Mouse (Mus musculus): ENCODE measurements at regions not wholly inside any gene's neighbourhood (a gene's known extent, or its start where the extent isn't known, plus 50 kb on each side); places are given as distances from the start of the nearest gene placed in this dataset.

GRCm38 (mm10) chr7:136083571-136084342 is 367.6 kb upstream of the Mki67 start:
- no peak overlapping the region for H3K4me3 ChIP-seq (ENCODE audit: low read depth, low read length)
- H3K4me2 ChIP-seq (ENCODE audit: low read depth, low read length) = no peak overlapping the region
- H3K27me3 ChIP-seq (ENCODE audit: control insufficient read depth, insufficient read depth, low read depth, low read length) = no peaks in the 10 kb centered on the region
- no peak for ATAC-seq (ENCODE audit: low read depth)
- no peaks in the 10 kb centered on the region for H3K36me3 ChIP-seq (ENCODE audit: control insufficient read depth, insufficient read depth)
- WGBS (ENCODE audit: insufficient replicate concordance) = 50% methylated on average over 14 of the region's 14 CpGs
- H3K9ac ChIP-seq (ENCODE audit: low read depth, low read length) = no peak overlapping the region
- no peaks in the 10 kb centered on the region for H3K4me1 ChIP-seq (ENCODE audit: control insufficient read depth, low read depth, low read length)
- H3K9me3 ChIP-seq (replicated peaks; ENCODE audit: control insufficient read depth, low read length) = no peaks in the 10 kb centered on the region
- no peak overlapping the region for H3K27ac ChIP-seq (ENCODE audit: low read length)

DNA sequence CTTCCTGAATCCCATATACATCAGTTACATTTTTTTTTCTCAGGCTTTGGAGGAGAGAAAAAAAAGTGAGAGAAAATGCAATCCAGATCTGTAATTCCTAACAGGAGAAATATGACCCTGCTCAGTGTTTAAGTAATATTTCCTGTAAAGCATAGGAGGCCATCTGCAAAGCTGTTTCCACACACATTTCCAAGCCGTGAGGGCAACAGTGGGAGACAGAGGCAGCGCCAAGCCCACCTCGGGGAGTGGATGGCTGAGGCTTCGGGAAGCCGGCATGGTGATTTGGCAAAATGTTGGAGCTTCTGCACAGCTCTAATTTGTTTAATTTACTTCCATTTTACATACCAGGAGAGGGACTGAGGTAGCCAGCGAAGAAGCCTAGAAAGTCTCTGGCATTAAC is 372.6 kb upstream of the Mki67 start:
- Histone ChIP-seq H3K4me3 (ENCODE audit: low read depth, low read length) (no peak overlapping the region), H3K36me3 (ENCODE audit: control insufficient read depth, insufficient read depth) (no peaks in the 10 kb centered on the region), H3K9me3 (replicated peaks; ENCODE audit: control insufficient read depth, low read length) (no peaks in the 10 kb centered on the region), H3K27ac (ENCODE audit: low read length) (no peak overlapping the region), H3K27me3 (ENCODE audit: control insufficient read depth, insufficient read depth, low read depth, low read length) (no peaks in the 10 kb centered on the region), H3K4me2 (ENCODE audit: low read depth, low read length) (no peak overlapping the region), H3K9ac (ENCODE audit: low read depth, low read length) (no peak overlapping the region), H3K4me1 (ENCODE audit: control insufficient read depth, low read depth, low read length) (no peaks in the 10 kb centered on the region)
- 59% methylated on average over 6 of the region's 6 CpGs for WGBS (ENCODE audit: insufficient replicate concordance)
- no peak for ATAC-seq (ENCODE audit: low read depth)

- WGBS (ENCODE audit: insufficient replicate concordance) = 60% methylated on average over 14 of the region's 14 CpGs
- H3K27me3 ChIP-seq (ENCODE audit: control insufficient read depth, insufficient read depth, low read depth, low read length) = no peaks in the 10 kb centered on the region
- no peak overlapping the region for H3K9ac ChIP-seq (ENCODE audit: low read depth, low read length)
- no peak overlapping the region for H3K27ac ChIP-seq (ENCODE audit: low read length)
- no peak overlapping the region for H3K4me2 ChIP-seq (ENCODE audit: low read depth, low read length)
- no peaks in the 10 kb centered on the region for H3K4me1 ChIP-seq (ENCODE audit: control insufficient read depth, low read depth, low read length)
- no peaks in the 10 kb centered on the region for H3K9me3 ChIP-seq (replicated peaks; ENCODE audit: control insufficient read depth, low read length)
- H3K4me3 ChIP-seq (ENCODE audit: low read depth, low read length) = no peak overlapping the region
- no peak for ATAC-seq (ENCODE audit: low read depth)
- H3K36me3 ChIP-seq (ENCODE audit: control insufficient read depth, insufficient read depth) = no peaks in the 10 kb centered on the region
Measured at GRCm38 (mm10) chr7:136094681-136095360, 378.7 kb upstream of the Mki67 start.

DNA sequence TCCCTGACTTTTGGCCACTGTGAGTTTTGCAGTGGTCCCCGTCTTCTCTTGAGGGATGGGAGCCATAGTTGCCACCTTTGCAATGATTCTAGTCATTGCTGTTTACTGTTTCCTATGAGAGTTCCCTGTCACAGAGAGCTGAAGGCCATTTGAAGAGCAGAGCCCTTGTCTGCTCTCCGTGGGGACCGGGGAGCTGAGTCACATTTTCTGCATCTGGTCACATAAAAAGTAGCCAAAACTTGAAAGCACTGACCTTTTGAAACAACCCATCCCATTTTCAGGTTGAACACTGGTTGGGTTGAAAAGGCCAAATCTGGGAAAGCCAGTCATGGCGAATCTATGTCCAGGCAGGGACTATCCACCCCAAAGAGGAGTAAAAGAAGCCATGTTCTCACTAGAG is 387.9 kb upstream of the Mki67 start:
- H3K36me3 ChIP-seq (ENCODE audit: control insufficient read depth, insufficient read depth) = no peaks in the 10 kb centered on the region
- no peak overlapping the region for H3K4me3 ChIP-seq (ENCODE audit: low read depth, low read length)
- no peaks in the 10 kb centered on the region for H3K4me1 ChIP-seq (ENCODE audit: control insufficient read depth, low read depth, low read length)
- WGBS (ENCODE audit: insufficient replicate concordance) = 63% methylated on average over 4 of the region's 4 CpGs
- no peak overlapping the region for H3K9ac ChIP-seq (ENCODE audit: low read depth, low read length)
- H3K27ac ChIP-seq (ENCODE audit: low read length) = no peak overlapping the region
- no peaks in the 10 kb centered on the region; the same call in 1 of the 2 replicates for H3K9me3 ChIP-seq (replicated peaks; ENCODE audit: control insufficient read depth, low read length)
- H3K4me2 ChIP-seq (ENCODE audit: low read depth, low read length) = no peak overlapping the region
- no peak for ATAC-seq (ENCODE audit: low read depth)
- H3K27me3 ChIP-seq (ENCODE audit: control insufficient read depth, insufficient read depth, low read depth, low read length) = no peaks in the 10 kb centered on the region

- H3K4me3 ChIP-seq (ENCODE audit: low read depth, low read length) = no peak overlapping the region
- H3K27me3 ChIP-seq (ENCODE audit: control insufficient read depth, insufficient read depth, low read depth, low read length) = no peaks in the 10 kb centered on the region
- ATAC-seq (ENCODE audit: low read depth) = peak; percentile 30; the same call in 1 of the 2 replicates
- 28% methylated on average over 6 of the region's 6 CpGs for WGBS (ENCODE audit: insufficient replicate concordance)
- H3K4me2 ChIP-seq (ENCODE audit: low read depth, low read length) = no peak overlapping the region
- H3K9ac ChIP-seq (ENCODE audit: low read depth, low read length) = no peak overlapping the region
- no peaks in the 10 kb centered on the region for H3K4me1 ChIP-seq (ENCODE audit: control insufficient read depth, low read depth, low read length)
- no peak overlapping the region for H3K27ac ChIP-seq (ENCODE audit: low read length)
- no peaks in the 10 kb centered on the region for H3K36me3 ChIP-seq (ENCODE audit: control insufficient read depth, insufficient read depth)
- H3K9me3 ChIP-seq (replicated peaks; ENCODE audit: control insufficient read depth, low read length) = no peaks in the 10 kb centered on the region
Measured at GRCm38 (mm10) chr7:136112163-136112562, 396.0 kb upstream of the Mki67 start.

- H3K4me2 ChIP-seq (ENCODE audit: low read depth, low read length) = no peak overlapping the region
- no peaks in the 10 kb centered on the region for H3K4me1 ChIP-seq (ENCODE audit: control insufficient read depth, low read depth, low read length)
- no peak for ATAC-seq (ENCODE audit: low read depth)
- H3K27me3 ChIP-seq (ENCODE audit: control insufficient read depth, insufficient read depth, low read depth, low read length) = no peaks in the 10 kb centered on the region
- WGBS (ENCODE audit: insufficient replicate concordance) = 30% methylated on average over 7 of the region's 7 CpGs
- H3K9me3 ChIP-seq (replicated peaks; ENCODE audit: control insufficient read depth, low read length) = no peaks in the 10 kb centered on the region
- H3K9ac ChIP-seq (ENCODE audit: low read depth, low read length) = no peak overlapping the region
- no peaks in the 10 kb centered on the region for H3K36me3 ChIP-seq (ENCODE audit: control insufficient read depth, insufficient read depth)
- H3K4me3 ChIP-seq (ENCODE audit: low read depth, low read length) = no peak overlapping the region
- no peak overlapping the region for H3K27ac ChIP-seq (ENCODE audit: low read length)
Measured at GRCm38 (mm10) chr7:136120930-136121329, 404.8 kb upstream of the Mki67 start.

DNA sequence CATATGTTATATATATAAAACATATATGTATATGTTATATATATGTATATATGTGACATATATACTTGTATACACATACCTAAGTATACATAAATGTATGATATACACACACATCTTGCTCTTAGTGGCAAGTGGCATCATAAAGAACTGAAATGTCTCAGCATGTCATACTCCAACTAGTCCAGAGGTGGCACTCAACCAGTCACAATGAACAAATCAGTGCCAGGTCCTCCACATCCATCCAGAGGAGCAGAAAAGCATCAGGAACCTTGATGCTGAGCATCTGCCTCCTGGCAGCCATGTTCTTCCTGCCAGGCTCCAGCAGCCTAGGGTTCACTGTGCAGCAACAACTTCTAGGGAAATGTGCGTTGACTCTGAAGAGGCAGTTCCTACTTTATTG is 405.2 kb upstream of the Mki67 start:
- 53% methylated on average over 1 of the region's 1 CpGs for WGBS (ENCODE audit: insufficient replicate concordance)
- Histone ChIP-seq H3K4me3 (ENCODE audit: low read depth, low read length) (no peak overlapping the region), H3K9me3 (replicated peaks; ENCODE audit: control insufficient read depth, low read length) (no peaks in the 10 kb centered on the region), H3K4me1 (ENCODE audit: control insufficient read depth, low read depth, low read length) (no peaks in the 10 kb centered on the region), H3K27me3 (ENCODE audit: control insufficient read depth, insufficient read depth, low read depth, low read length) (no peaks in the 10 kb centered on the region), H3K9ac (ENCODE audit: low read depth, low read length) (no peak overlapping the region), H3K27ac (ENCODE audit: low read length) (no peak overlapping the region), H3K4me2 (ENCODE audit: low read depth, low read length) (no peak overlapping the region), H3K36me3 (ENCODE audit: control insufficient read depth, insufficient read depth) (no peaks in the 10 kb centered on the region)
- no peak for ATAC-seq (ENCODE audit: low read depth)

- no peaks in the 10 kb centered on the region for H3K9me3 ChIP-seq (replicated peaks; ENCODE audit: control insufficient read depth, low read length)
- H3K36me3 ChIP-seq (ENCODE audit: control insufficient read depth, insufficient read depth) = no peaks in the 10 kb centered on the region
- H3K4me1 ChIP-seq (ENCODE audit: control insufficient read depth, low read depth, low read length) = no peaks in the 10 kb centered on the region
- no peak overlapping the region for H3K4me3 ChIP-seq (ENCODE audit: low read depth, low read length)
- H3K27me3 ChIP-seq (ENCODE audit: control insufficient read depth, insufficient read depth, low read depth, low read length) = no peaks in the 10 kb centered on the region
- H3K27ac ChIP-seq (ENCODE audit: low read length) = no peak overlapping the region
- 52% methylated on average over 2 of the region's 2 CpGs for WGBS (ENCODE audit: insufficient replicate concordance)
- no peak overlapping the region for H3K4me2 ChIP-seq (ENCODE audit: low read depth, low read length)
- H3K9ac ChIP-seq (ENCODE audit: low read depth, low read length) = no peak overlapping the region
- ATAC-seq (ENCODE audit: low read depth) = no peak
Measured at GRCm38 (mm10) chr7:136124786-136125185, 408.6 kb upstream of the Mki67 start.

DNA sequence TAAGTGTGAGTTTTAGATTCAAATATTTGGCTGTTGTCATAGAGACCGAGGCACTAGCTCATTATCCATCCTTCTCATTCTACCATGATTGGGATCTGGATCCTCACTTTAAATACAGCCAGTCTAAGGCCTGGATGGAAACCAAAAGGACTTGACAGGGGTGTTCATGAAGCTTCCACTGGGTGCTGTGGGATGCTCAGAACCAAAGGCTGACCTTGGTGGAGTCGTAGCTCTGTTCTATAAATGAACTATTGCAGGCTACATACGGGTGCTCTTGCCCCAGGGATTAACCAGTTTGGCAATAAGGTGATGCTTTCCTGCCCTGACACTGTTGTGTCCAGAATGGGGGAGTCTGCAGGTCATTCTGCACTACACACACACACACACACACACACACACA is 410.2 kb upstream of the Mki67 start:
- Histone ChIP-seq H3K9ac (ENCODE audit: low read depth, low read length) (no peak overlapping the region), H3K36me3 (ENCODE audit: control insufficient read depth, insufficient read depth) (no peaks in the 10 kb centered on the region), H3K4me2 (ENCODE audit: low read depth, low read length) (no peak overlapping the region), H3K27ac (ENCODE audit: low read length) (no peak overlapping the region), H3K4me3 (ENCODE audit: low read depth, low read length) (no peak overlapping the region), H3K27me3 (ENCODE audit: control insufficient read depth, insufficient read depth, low read depth, low read length) (no peaks in the 10 kb centered on the region), H3K9me3 (replicated peaks; ENCODE audit: control insufficient read depth, low read length) (no peaks in the 10 kb centered on the region), H3K4me1 (ENCODE audit: control insufficient read depth, low read depth, low read length) (no peaks in the 10 kb centered on the region)
- 67% methylated on average over 3 of the region's 3 CpGs for whole genome bisulfite sequencing (ENCODE audit: insufficient replicate concordance)
- ATAC-seq (ENCODE audit: low read depth) = no peak

All from liver, embryonic 16.5 days (tissue).